Mouse (Mus musculus): ENCODE results near the gene Plekhh2. TPM values are rescaled to one million over a fixed set of nuclear protein-coding genes. Genes with fewer than 3 reads are reported as not detected.

Gene Plekhh2
- polyA plus RNA-seq, 1 experiment from 2014 or later: 4.2 TPM

GRCm38 (mm10) chr17:84571629-84572028 is 59.9 kb downstream of the Plekhh2 start:
- Histone ChIP-seq H3K27me3 (ENCODE audit: control insufficient read depth, insufficient read depth, low read length) (no peaks in the 10 kb centered on the region), H3K9me3 (ENCODE audit: control insufficient read depth, low read length) (no peaks in the 10 kb centered on the region), H3K27ac (ENCODE audit: low read depth, low read length) (no peak overlapping the region), H3K4me1 (ENCODE audit: control insufficient read depth, insufficient read depth, low read length) (peaks cover 2% of the 10 kb centered on the region; the same call in 1 of the 2 replicates), H3K36me3 (ENCODE audit: control insufficient read depth, insufficient read depth, low read length) (no peaks in the 10 kb centered on the region), H3K9ac (ENCODE audit: low read length) (no peak overlapping the region), H3K4me3 (ENCODE audit: low read depth, low read length) (no peak overlapping the region), H3K4me2 (ENCODE audit: low read depth) (no peak overlapping the region)
- ATAC-seq (ENCODE audit: insufficient read depth, low FRiP score, low TSS enrichment) (no peak), DNase-seq (ENCODE audit: low spot score) (peak; percentile 26)
- 76% methylated on average over 18 of the region's 18 CpGs for WGBS

GRCm38 (mm10) chr17:84573305-84573704 is 61.6 kb downstream of the Plekhh2 start:
- no peak overlapping the region for H3K27ac ChIP-seq (ENCODE audit: low read depth, low read length)
- 91% methylated on average over 9 of the region's 9 CpGs for WGBS
- ATAC-seq (ENCODE audit: insufficient read depth, low FRiP score, low TSS enrichment) (no peak), DNase-seq (ENCODE audit: low spot score) (no peak)
- no peak overlapping the region for H3K4me2 ChIP-seq (ENCODE audit: low read depth)
- no peaks in the 10 kb centered on the region for H3K9me3 ChIP-seq (ENCODE audit: control insufficient read depth, low read length)
- H3K36me3 ChIP-seq (ENCODE audit: control insufficient read depth, insufficient read depth, low read length): no peaks in the 10 kb centered on the region
- no peaks in the 10 kb centered on the region for H3K27me3 ChIP-seq (ENCODE audit: control insufficient read depth, insufficient read depth, low read length)
- no peak overlapping the region for H3K9ac ChIP-seq (ENCODE audit: low read length)
- no peak overlapping the region for H3K4me3 ChIP-seq (ENCODE audit: low read depth, low read length)
- no peaks in the 10 kb centered on the region for H3K4me1 ChIP-seq (ENCODE audit: control insufficient read depth, insufficient read depth, low read length)

- Histone ChIP-seq H3K9me3 (ENCODE audit: control insufficient read depth, low read length) (no peaks in the 10 kb centered on the region), H3K4me3 (ENCODE audit: low read depth, low read length) (no peak overlapping the region), H3K9ac (ENCODE audit: low read length) (no peak overlapping the region), H3K27me3 (ENCODE audit: control insufficient read depth, insufficient read depth, low read length) (no peaks in the 10 kb centered on the region), H3K4me1 (ENCODE audit: control insufficient read depth, insufficient read depth, low read length) (no peaks in the 10 kb centered on the region), H3K27ac (ENCODE audit: low read depth, low read length) (no peak overlapping the region), H3K4me2 (ENCODE audit: low read depth) (no peak overlapping the region), H3K36me3 (ENCODE audit: control insufficient read depth, insufficient read depth, low read length) (no peaks in the 10 kb centered on the region)
- DNase-seq (ENCODE audit: low spot score): no peak
- no peak for ATAC-seq (ENCODE audit: insufficient read depth, low FRiP score, low TSS enrichment)
- WGBS: 83% methylated on average over 5 of the region's 5 CpGs
Observed at GRCm38 (mm10) chr17:84573940-84574339, 62.2 kb downstream of the Plekhh2 start.

- Histone ChIP-seq H3K27ac (ENCODE audit: low read depth, low read length) (no peak overlapping the region), H3K27me3 (ENCODE audit: control insufficient read depth, insufficient read depth, low read length) (no peaks in the 10 kb centered on the region), H3K9ac (ENCODE audit: low read length) (no peak overlapping the region), H3K36me3 (ENCODE audit: control insufficient read depth, insufficient read depth, low read length) (no peaks in the 10 kb centered on the region), H3K4me3 (ENCODE audit: low read depth, low read length) (no peak overlapping the region), H3K4me2 (ENCODE audit: low read depth) (no peak overlapping the region), H3K4me1 (ENCODE audit: control insufficient read depth, insufficient read depth, low read length) (no peaks in the 10 kb centered on the region), H3K9me3 (ENCODE audit: control insufficient read depth, low read length) (no peaks in the 10 kb centered on the region)
- WGBS: 90% methylated on average over 5 of the region's 5 CpGs
- ATAC-seq (ENCODE audit: insufficient read depth, low FRiP score, low TSS enrichment): no peak
- no peak for DNase-seq (ENCODE audit: low spot score)
Observed at GRCm38 (mm10) chr17:84575108-84575507, 63.4 kb downstream of the Plekhh2 start.

GRCm38 (mm10) chr17:84576621-84577293 is 65.1 kb downstream of the Plekhh2 start:
- Histone ChIP-seq H3K27me3 (ENCODE audit: control insufficient read depth, insufficient read depth, low read length) (no peaks in the 10 kb centered on the region), H3K9me3 (ENCODE audit: control insufficient read depth, low read length) (no peaks in the 10 kb centered on the region), H3K27ac (ENCODE audit: low read depth, low read length) (no peak overlapping the region), H3K9ac (ENCODE audit: low read length) (no peak overlapping the region), H3K4me1 (ENCODE audit: control insufficient read depth, insufficient read depth, low read length) (peaks cover 3% of the 10 kb centered on the region; the same call in 1 of the 2 replicates), H3K4me2 (ENCODE audit: low read depth) (no peak overlapping the region), H3K4me3 (ENCODE audit: low read depth, low read length) (no peak overlapping the region), H3K36me3 (ENCODE audit: control insufficient read depth, insufficient read depth, low read length) (no peaks in the 10 kb centered on the region)
- 80% methylated on average over 16 of the region's 16 CpGs for WGBS
- DNase-seq (ENCODE audit: low spot score) (no peak), ATAC-seq (ENCODE audit: insufficient read depth, low FRiP score, low TSS enrichment) (no peak)

GRCm38 (mm10) chr17:84579249-84579648 is 67.6 kb downstream of the Plekhh2 start:
- DNase-seq (ENCODE audit: low spot score): no peak
- ATAC-seq (ENCODE audit: insufficient read depth, low FRiP score, low TSS enrichment): no peak
- Histone ChIP-seq H3K27me3 (ENCODE audit: control insufficient read depth, insufficient read depth, low read length) (no peaks in the 10 kb centered on the region), H3K4me1 (ENCODE audit: control insufficient read depth, insufficient read depth, low read length) (peaks cover 3% of the 10 kb centered on the region; the same call in 1 of the 2 replicates), H3K4me2 (ENCODE audit: low read depth) (no peak overlapping the region), H3K36me3 (ENCODE audit: control insufficient read depth, insufficient read depth, low read length) (no peaks in the 10 kb centered on the region), H3K4me3 (ENCODE audit: low read depth, low read length) (no peak overlapping the region), H3K9me3 (ENCODE audit: control insufficient read depth, low read length) (no peaks in the 10 kb centered on the region), H3K9ac (ENCODE audit: low read length) (no peak overlapping the region), H3K27ac (ENCODE audit: low read depth, low read length) (no peak overlapping the region)
- 88% methylated on average over 8 of the region's 8 CpGs for WGBS

GRCm38 (mm10) chr17:84579817-84580216 is 68.1 kb downstream of the Plekhh2 start:
- Histone ChIP-seq H3K27me3 (ENCODE audit: control insufficient read depth, insufficient read depth, low read length) (no peaks in the 10 kb centered on the region), H3K9me3 (ENCODE audit: control insufficient read depth, low read length) (no peaks in the 10 kb centered on the region), H3K27ac (ENCODE audit: low read depth, low read length) (no peak overlapping the region), H3K4me1 (ENCODE audit: control insufficient read depth, insufficient read depth, low read length) (peaks cover 3% of the 10 kb centered on the region; the same call in 1 of the 2 replicates), H3K4me2 (ENCODE audit: low read depth) (no peak overlapping the region), H3K36me3 (ENCODE audit: control insufficient read depth, insufficient read depth, low read length) (no peaks in the 10 kb centered on the region), H3K4me3 (ENCODE audit: low read depth, low read length) (no peak overlapping the region), H3K9ac (ENCODE audit: low read length) (no peak overlapping the region)
- no peak for DNase-seq (ENCODE audit: low spot score)
- no peak for ATAC-seq (ENCODE audit: insufficient read depth, low FRiP score, low TSS enrichment)
- WGBS: 77% methylated on average over 10 of the region's 10 CpGs

- Histone ChIP-seq H3K4me2 (ENCODE audit: low read depth) (no peak overlapping the region), H3K4me1 (ENCODE audit: control insufficient read depth, insufficient read depth, low read length) (peaks cover 3% of the 10 kb centered on the region; the same call in 1 of the 2 replicates), H3K9ac (ENCODE audit: low read length) (no peak overlapping the region), H3K27ac (ENCODE audit: low read depth, low read length) (no peak overlapping the region), H3K4me3 (ENCODE audit: low read depth, low read length) (no peak overlapping the region), H3K27me3 (ENCODE audit: control insufficient read depth, insufficient read depth, low read length) (no peaks in the 10 kb centered on the region), H3K36me3 (ENCODE audit: control insufficient read depth, insufficient read depth, low read length) (no peaks in the 10 kb centered on the region), H3K9me3 (ENCODE audit: control insufficient read depth, low read length) (no peaks in the 10 kb centered on the region)
- no peak for DNase-seq (ENCODE audit: low spot score)
- WGBS: 55% methylated on average over 8 of the region's 8 CpGs
- no peak for ATAC-seq (ENCODE audit: insufficient read depth, low FRiP score, low TSS enrichment)
Observed at GRCm38 (mm10) chr17:84580821-84581220, 69.1 kb downstream of the Plekhh2 start.

- 80% methylated on average over 8 of the region's 8 CpGs for WGBS
- no peak overlapping the region for H3K27ac ChIP-seq (ENCODE audit: low read depth, low read length)
- no peaks in the 10 kb centered on the region for H3K27me3 ChIP-seq (ENCODE audit: control insufficient read depth, insufficient read depth, low read length)
- H3K9me3 ChIP-seq (ENCODE audit: control insufficient read depth, low read length): no peaks in the 10 kb centered on the region
- H3K4me3 ChIP-seq (ENCODE audit: low read depth, low read length): no peak overlapping the region
- no peaks in the 10 kb centered on the region for H3K36me3 ChIP-seq (ENCODE audit: control insufficient read depth, insufficient read depth, low read length)
- H3K4me1 ChIP-seq (ENCODE audit: control insufficient read depth, insufficient read depth, low read length): peaks cover 3% of the 10 kb centered on the region; the same call in 1 of the 2 replicates
- no peak overlapping the region for H3K4me2 ChIP-seq (ENCODE audit: low read depth)
- no peak for ATAC-seq (ENCODE audit: insufficient read depth, low FRiP score, low TSS enrichment)
- H3K9ac ChIP-seq (ENCODE audit: low read length): no peak overlapping the region
- DNase-seq (ENCODE audit: low spot score): no peak
Observed at GRCm38 (mm10) chr17:84581740-84582414, 70.2 kb downstream of the Plekhh2 start.

All from neural tube, embryonic 11.5 days (tissue).